ENCODE assay signal across 10 mouse cellular contexts in genomic region chr8:118439857-118440256, GRCm38 (mm10).
A peak's percentile ranks its signal among the peaks of the same experiment; 100 is the strongest.
DNase-seq lines count a peak whose midpoint lies in the region; ATAC-seq and TF ChIP-seq lines count a peak whose summit lies in the region.
"Had no signal": no experiment of that assay in that cellular context is flagged by ENCODE, and none has a peak within 500 bp of the region (broad histone marks: within the 10 kb centered on the region; RNA-seq: fewer than 3 reads in every experiment).

No protein-coding gene starts in this region.

- H3K4me1 ChIP-seq in heart, adult 2 months (ENCODE audit: control insufficient read depth, insufficient read depth, low read length): peaks cover 9% of the 10 kb centered on the region
- peaks cover 23% of the 10 kb centered on the region for H3K4me1 ChIP-seq in heart, embryonic 12.5 days (replicated peaks)
- peaks cover 9% of the 10 kb centered on the region; the same call in 1 of the 2 replicates for H3K4me1 ChIP-seq in brown adipose tissue, adult 24 weeks (ENCODE audit: control insufficient read depth, insufficient read depth, insufficient read length, low read length)
- H3K4me1 ChIP-seq in hindbrain, embryonic 13.5 days (replicated peaks): peaks cover 25% of the 10 kb centered on the region
- H3K4me1 ChIP-seq: neural tube, embryonic 12.5 days had no signal

- H3K9me3 ChIP-seq in heart, embryonic 12.5 days (replicated peaks): no peaks in the 10 kb centered on the region; the same call in 1 of the 2 replicates
- no peaks in the 10 kb centered on the region for H3K9me3 ChIP-seq in hindbrain, embryonic 13.5 days
- H3K9me3 ChIP-seq: neural tube, embryonic 12.5 days had no signal

- no peak overlapping the region for H3K9ac ChIP-seq in heart, adult 2 months (ENCODE audit: low read depth, low read length)
- H3K9ac ChIP-seq in heart, embryonic 12.5 days: no peak overlapping the region
- no peak overlapping the region for H3K9ac ChIP-seq in hindbrain, embryonic 13.5 days
- H3K9ac ChIP-seq: neural tube, embryonic 12.5 days had no signal

- no peak for TF ChIP-seq POLR2A in heart, adult 2 months (IDR thresholded peaks at IDR 0.05; ENCODE audit: insufficient read depth, low read depth, low read length)

- intact Hi-C loops in heart, adult 2 months (cut with DNase I): loop anchor here (5.0 kb wide), 4 partner anchors 63 to 508 kb away; no protein-coding TSS in a partner anchor

- no peak for TF ChIP-seq CTCF in heart, adult 2 months (IDR thresholded peaks at IDR 0.05)

- H3K27me3 ChIP-seq in heart, adult 2 months (ENCODE audit: control insufficient read depth, insufficient read depth, low read length): no peaks in the 10 kb centered on the region
- H3K27me3 ChIP-seq in heart, embryonic 12.5 days (replicated peaks): no peaks in the 10 kb centered on the region
- H3K27me3 ChIP-seq in hindbrain, embryonic 13.5 days: no peaks in the 10 kb centered on the region
- H3K27me3 ChIP-seq: neural tube, embryonic 12.5 days had no signal

- H3K79me2 ChIP-seq in heart, adult 2 months (replicated peaks; ENCODE audit: control insufficient read depth, insufficient read depth, low read length): no peaks in the 10 kb centered on the region

- no peak overlapping the region for H3K4me2 ChIP-seq in heart, embryonic 12.5 days
- H3K4me2 ChIP-seq in hindbrain, embryonic 13.5 days: no peak overlapping the region
- H3K4me2 ChIP-seq: neural tube, embryonic 12.5 days had no signal

- peak; percentile 48 to 62 for DNase-seq in heart, adult 2 months
- DNase-seq in Muller cell, postnatal 12 days (ENCODE audit: inconsistent ontology term): peak; percentile 80
- no peak for DNase-seq in layer of hippocampus, postnatal 25 days (ENCODE audit: extremely low spot score in 1 of 2, low spot score in 1 of 2)
- DNase-seq in urinary bladder, postnatal 14 days (ENCODE audit: low spot score): no peak
- DNase-seq: cerebellum, adult 18-20 months; gastrocnemius, postnatal 25 days had no signal

- peaks cover 2% of the 10 kb centered on the region; the same call in 1 of the 2 replicates for H3K36me3 ChIP-seq in heart, adult 2 months (ENCODE audit: control insufficient read depth, insufficient read depth, low read length)
- no peaks in the 10 kb centered on the region for H3K36me3 ChIP-seq in heart, embryonic 12.5 days
- no peaks in the 10 kb centered on the region for H3K36me3 ChIP-seq in hindbrain, embryonic 13.5 days
- H3K36me3 ChIP-seq: neural tube, embryonic 12.5 days had no signal

- 28% methylated on average over 5 of the region's 5 CpGs for WGBS in heart, adult 2 months
- WGBS in heart, embryonic 12.5 days: 62% methylated on average over 5 of the region's 5 CpGs
- 27% methylated on average over 5 of the region's 5 CpGs for WGBS in hindbrain, embryonic 13.5 days

- ATAC-seq in heart, embryonic 12.5 days (ENCODE audit: insufficient number of reproducible peaks, low FRiP score): no peak
- ATAC-seq in hindbrain, embryonic 13.5 days (ENCODE audit: low FRiP score): 0 out of 2 replicates have a peak, but pooled peaks have one; percentile 41

- H3K27ac ChIP-seq in heart, adult 2 months: peak overlapping the region; percentile 26
- H3K27ac ChIP-seq in heart, embryonic 12.5 days (ENCODE audit: poor library complexity, severe bottlenecking): no peak overlapping the region
- H3K27ac ChIP-seq in brown adipose tissue, adult 24 weeks (replicated peaks; ENCODE audit: low read depth, low read length): peak overlapping the region; percentile 45; the same call in 1 of the 2 replicates
- H3K27ac ChIP-seq in hindbrain, embryonic 13.5 days: no peak overlapping the region
- H3K27ac ChIP-seq: neural tube, embryonic 12.5 days had no signal

- 0 out of 2 replicates have a peak, but pooled peaks have one; percentile 63 for TF ChIP-seq EP300 in heart, adult 2 months (IDR thresholded peaks at IDR 0.05; ENCODE audit: insufficient read depth, low read depth, low read length)

- H3K4me3 ChIP-seq in heart, adult 2 months: no peak overlapping the region
- no peak overlapping the region for H3K4me3 ChIP-seq in heart, embryonic 12.5 days
- H3K4me3 ChIP-seq in brown adipose tissue, adult 24 weeks (ENCODE audit: insufficient read depth, low read depth, low read length): no peak overlapping the region
- H3K4me3 ChIP-seq in hindbrain, embryonic 13.5 days: no peak overlapping the region
- H3K4me3 ChIP-seq: neural tube, embryonic 12.5 days had no signal

Comparison
In these comparisons a context has a peak if more than half of its experiments do, and no peak if none do; other contexts are left out.
1. H3K27ac ChIP-seq: peak in heart, adult 2 months (single experiment) and brown adipose tissue, adult 24 weeks (single experiment); none in heart, embryonic 12.5 days (single experiment) and hindbrain, embryonic 13.5 days (single experiment).
2. DNase-seq: peak in heart, adult 2 months (2 of 2) and Muller cell, postnatal 12 days (single experiment); none in layer of hippocampus, postnatal 25 days (0 of 2) and urinary bladder, postnatal 14 days (single experiment).